Mouse (Mus musculus): Measurements from ENCODE around the gene Gm28230. TPM values are rescaled to one million over a fixed set of nuclear protein-coding genes. Genes with fewer than 3 reads are reported as not detected.

Gene Gm28230
- polyA plus RNA-seq, 1 experiment from 2014 or later = 0.10 TPM

DNA sequence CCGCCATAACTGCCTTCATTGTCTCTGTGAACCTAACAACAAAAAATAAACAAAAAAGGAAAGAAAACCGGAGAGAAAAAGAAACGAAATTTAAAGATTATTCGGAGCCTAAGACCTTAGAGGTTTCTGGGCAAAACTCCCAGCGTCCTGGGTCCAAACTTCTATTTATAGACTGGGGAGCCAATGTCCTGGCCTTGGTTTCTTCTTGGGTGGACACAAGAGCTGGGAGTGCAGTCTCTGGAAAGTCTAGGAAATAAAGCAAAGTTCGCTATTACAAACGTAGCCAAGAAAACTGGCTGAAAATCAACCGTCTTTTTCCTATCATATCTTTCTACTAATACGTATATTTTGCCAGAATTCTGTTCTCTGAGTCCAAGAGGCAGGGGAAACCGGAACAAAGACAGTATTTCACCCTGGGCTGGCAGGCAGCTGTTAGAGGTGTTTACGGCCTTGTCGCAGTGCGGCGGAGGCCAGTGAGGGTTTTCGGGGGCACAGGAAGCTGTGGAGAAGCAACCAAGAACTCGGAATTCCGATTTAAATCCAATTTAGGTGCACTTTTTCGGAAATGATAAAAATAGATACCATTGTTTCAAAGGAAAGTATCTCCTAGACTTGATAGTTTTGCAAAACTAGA is 12.3 kb upstream of the Gm28230 start:
- H3K9me3 ChIP-seq (ENCODE audit: control insufficient read depth, low read depth, low read length) = no peaks in the 10 kb centered on the region
- no peak overlapping the region for H3K4me3 ChIP-seq (ENCODE audit: low read depth, low read length)
- H3K27me3 ChIP-seq (ENCODE audit: control insufficient read depth, insufficient read depth, low read length) = peaks cover 74% of the 10 kb centered on the region
- H3K27ac ChIP-seq (ENCODE audit: low read length) = no peak overlapping the region
- no peak overlapping the region for H3K4me2 ChIP-seq (replicated peaks; ENCODE audit: low read depth, low read length)
- no peak for ATAC-seq (ENCODE audit: insufficient number of reproducible peaks, insufficient read depth, low FRiP score, low read depth)
- 9% methylated on average over 18 of the region's 18 CpGs for WGBS
- H3K9ac ChIP-seq (replicated peaks; ENCODE audit: low read depth, low read length) = no peak overlapping the region
- no peaks in the 10 kb centered on the region for H3K36me3 ChIP-seq (ENCODE audit: control insufficient read depth, insufficient read depth, low read length)
- no peaks in the 10 kb centered on the region; the same call in 1 of the 2 replicates for H3K4me1 ChIP-seq (ENCODE audit: control insufficient read depth, insufficient read depth, low read length)

DNA sequence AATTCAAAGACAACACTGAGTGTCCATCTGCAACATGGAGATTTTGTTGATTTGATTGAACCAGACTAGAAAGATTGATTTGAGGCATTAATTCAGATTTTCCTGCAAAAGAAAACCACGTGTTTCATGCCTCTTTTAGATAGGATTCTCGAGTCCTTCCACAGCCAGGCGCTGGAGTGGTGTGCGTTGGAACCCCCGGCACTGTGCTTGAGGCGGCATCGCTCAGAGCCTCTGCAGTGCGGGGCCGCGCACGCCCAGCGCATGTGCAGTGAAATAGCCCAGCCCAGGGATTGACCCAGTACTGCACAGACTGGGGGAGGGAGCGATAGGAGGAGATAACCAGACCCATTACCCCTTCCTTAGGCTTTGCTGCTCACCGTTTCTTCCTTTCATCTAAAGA is 11.6 kb upstream of the Gm28230 start:
- no peaks in the 10 kb centered on the region; the same call in 1 of the 2 replicates for H3K4me1 ChIP-seq (ENCODE audit: control insufficient read depth, insufficient read depth, low read length)
- no peak for ATAC-seq (ENCODE audit: insufficient number of reproducible peaks, insufficient read depth, low FRiP score, low read depth)
- 4% methylated on average over 14 of the region's 14 CpGs for WGBS
- peaks cover 68% of the 10 kb centered on the region for H3K27me3 ChIP-seq (ENCODE audit: control insufficient read depth, insufficient read depth, low read length)
- H3K9me3 ChIP-seq (ENCODE audit: control insufficient read depth, low read depth, low read length) = no peaks in the 10 kb centered on the region
- no peak overlapping the region for H3K27ac ChIP-seq (ENCODE audit: low read length)
- H3K9ac ChIP-seq (replicated peaks; ENCODE audit: low read depth, low read length) = no peak overlapping the region
- H3K4me2 ChIP-seq (replicated peaks; ENCODE audit: low read depth, low read length) = 0 out of 2 replicates have a peak overlapping the region, but pooled peaks have one; percentile 10
- no peaks in the 10 kb centered on the region for H3K36me3 ChIP-seq (ENCODE audit: control insufficient read depth, insufficient read depth, low read length)
- H3K4me3 ChIP-seq (ENCODE audit: low read depth, low read length) = no peak overlapping the region

DNA sequence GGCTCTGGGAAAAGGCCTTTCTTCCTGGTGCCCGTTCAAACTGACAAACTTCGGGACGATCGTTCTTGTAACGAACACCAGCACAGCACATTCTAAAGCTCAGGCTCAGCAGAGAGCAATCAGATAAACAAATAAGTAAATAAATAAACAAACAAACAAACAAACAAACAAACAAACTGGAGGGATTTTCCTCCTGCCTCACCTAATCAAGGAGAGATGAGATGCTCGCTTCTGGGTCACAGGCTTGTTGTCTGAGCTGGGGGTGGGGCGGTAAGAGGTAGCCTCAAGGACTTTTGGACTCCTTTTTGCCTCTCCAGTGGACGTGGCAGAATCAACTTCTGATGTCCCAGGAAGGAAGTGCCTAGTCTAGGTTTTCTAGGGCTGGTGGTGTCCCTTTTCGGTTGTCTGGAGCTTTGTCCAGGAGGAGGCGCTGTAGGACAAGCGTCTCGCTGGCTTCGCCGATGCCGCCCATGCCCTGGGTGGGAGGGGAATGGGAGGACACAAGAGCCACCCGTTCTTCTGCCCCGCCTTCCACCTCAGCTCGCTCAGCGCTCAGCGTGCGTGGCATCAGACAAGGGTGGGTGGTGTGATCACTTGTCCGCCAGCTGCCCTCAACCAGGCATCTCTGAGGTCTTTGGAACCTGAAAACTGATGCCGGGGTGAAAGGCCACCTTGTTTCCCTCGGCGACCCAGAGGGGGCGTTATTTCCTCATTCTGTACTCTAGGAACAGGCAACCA is 10.9 kb upstream of the Gm28230 start:
- H3K4me3 ChIP-seq (ENCODE audit: low read depth, low read length) = peak overlapping the region; percentile 11; the same call in 1 of the 2 replicates
- ATAC-seq (ENCODE audit: insufficient number of reproducible peaks, insufficient read depth, low FRiP score, low read depth) = peak; percentile 58
- no peak overlapping the region for H3K9ac ChIP-seq (replicated peaks; ENCODE audit: low read depth, low read length)
- no peaks in the 10 kb centered on the region; the same call in 1 of the 2 replicates for H3K4me1 ChIP-seq (ENCODE audit: control insufficient read depth, insufficient read depth, low read length)
- no peaks in the 10 kb centered on the region for H3K36me3 ChIP-seq (ENCODE audit: control insufficient read depth, insufficient read depth, low read length)
- H3K9me3 ChIP-seq (ENCODE audit: control insufficient read depth, low read depth, low read length) = no peaks in the 10 kb centered on the region
- peaks cover 63% of the 10 kb centered on the region for H3K27me3 ChIP-seq (ENCODE audit: control insufficient read depth, insufficient read depth, low read length)
- peak overlapping the region; percentile 42 for H3K4me2 ChIP-seq (replicated peaks; ENCODE audit: low read depth, low read length)
- H3K27ac ChIP-seq (ENCODE audit: low read length) = no peak overlapping the region
- 3% methylated on average over 26 of the region's 26 CpGs for WGBS

DNA sequence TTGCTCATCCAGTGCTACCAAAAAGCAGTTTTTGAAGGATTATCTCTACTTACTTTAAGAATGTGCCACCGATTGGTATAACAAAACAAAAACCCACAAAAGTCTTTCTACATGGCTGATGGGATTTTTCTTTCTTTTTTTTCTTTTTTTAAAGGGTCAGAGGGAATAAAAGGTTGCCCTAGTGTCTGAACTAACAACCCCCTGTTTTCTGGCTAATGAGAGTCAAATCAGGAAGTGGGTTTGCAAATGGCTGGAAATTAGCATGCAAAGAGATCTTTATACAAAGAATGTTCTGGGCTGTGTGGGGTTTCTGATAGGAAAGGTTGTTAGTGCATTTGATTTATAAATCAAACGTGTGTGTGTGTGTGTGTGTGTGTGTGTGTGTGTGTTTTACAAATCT is 6.1 kb upstream of the Gm28230 start:
- H3K4me2 ChIP-seq (replicated peaks; ENCODE audit: low read depth, low read length) = no peak overlapping the region
- 22% methylated on average over 2 of the region's 2 CpGs for WGBS
- H3K27ac ChIP-seq (ENCODE audit: low read length) = no peak overlapping the region
- H3K9ac ChIP-seq (replicated peaks; ENCODE audit: low read depth, low read length) = no peak overlapping the region
- H3K9me3 ChIP-seq (ENCODE audit: control insufficient read depth, low read depth, low read length) = no peaks in the 10 kb centered on the region
- H3K36me3 ChIP-seq (ENCODE audit: control insufficient read depth, insufficient read depth, low read length) = no peaks in the 10 kb centered on the region
- H3K4me1 ChIP-seq (ENCODE audit: control insufficient read depth, insufficient read depth, low read length) = no peaks in the 10 kb centered on the region
- H3K27me3 ChIP-seq (ENCODE audit: control insufficient read depth, insufficient read depth, low read length) = peaks cover 72% of the 10 kb centered on the region
- H3K4me3 ChIP-seq (ENCODE audit: low read depth, low read length) = no peak overlapping the region
- ATAC-seq (ENCODE audit: insufficient number of reproducible peaks, insufficient read depth, low FRiP score, low read depth) = no peak

DNA sequence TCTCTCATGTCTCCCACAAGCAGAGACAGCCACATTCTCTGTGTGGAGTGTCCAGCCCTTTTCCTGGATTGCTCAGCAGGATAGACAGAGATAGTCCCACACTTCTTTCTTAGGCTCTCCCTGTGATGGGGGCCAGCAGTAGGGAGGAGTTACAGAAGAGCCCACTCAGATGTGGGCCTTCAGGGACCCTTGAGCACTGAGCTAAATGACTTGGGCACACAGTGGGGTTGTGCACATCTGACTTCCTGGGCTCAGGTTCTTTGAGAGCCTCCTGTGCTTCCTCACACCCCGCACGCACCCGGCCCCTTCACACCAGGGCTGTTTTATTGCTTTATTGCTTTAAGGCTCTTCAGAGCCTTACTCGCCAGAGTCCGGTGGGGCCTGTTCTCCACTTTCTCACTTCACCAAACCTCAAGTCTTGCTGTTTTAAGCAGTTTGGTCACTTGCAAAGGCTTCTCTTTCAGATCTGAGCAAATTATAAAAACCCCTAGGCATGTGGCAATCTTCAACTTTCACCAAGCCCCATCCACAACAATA is 5.5 kb upstream of the Gm28230 start:
- Histone ChIP-seq H3K4me2 (replicated peaks; ENCODE audit: low read depth, low read length) (no peak overlapping the region), H3K36me3 (ENCODE audit: control insufficient read depth, insufficient read depth, low read length) (no peaks in the 10 kb centered on the region), H3K27ac (ENCODE audit: low read length) (no peak overlapping the region), H3K27me3 (ENCODE audit: control insufficient read depth, insufficient read depth, low read length) (peaks cover 75% of the 10 kb centered on the region), H3K4me3 (ENCODE audit: low read depth, low read length) (no peak overlapping the region), H3K9ac (replicated peaks; ENCODE audit: low read depth, low read length) (no peak overlapping the region), H3K4me1 (ENCODE audit: control insufficient read depth, insufficient read depth, low read length) (no peaks in the 10 kb centered on the region), H3K9me3 (ENCODE audit: control insufficient read depth, low read depth, low read length) (no peaks in the 10 kb centered on the region)
- 24% methylated on average over 5 of the region's 5 CpGs for WGBS
- ATAC-seq (ENCODE audit: insufficient number of reproducible peaks, insufficient read depth, low FRiP score, low read depth) = no peak

DNA sequence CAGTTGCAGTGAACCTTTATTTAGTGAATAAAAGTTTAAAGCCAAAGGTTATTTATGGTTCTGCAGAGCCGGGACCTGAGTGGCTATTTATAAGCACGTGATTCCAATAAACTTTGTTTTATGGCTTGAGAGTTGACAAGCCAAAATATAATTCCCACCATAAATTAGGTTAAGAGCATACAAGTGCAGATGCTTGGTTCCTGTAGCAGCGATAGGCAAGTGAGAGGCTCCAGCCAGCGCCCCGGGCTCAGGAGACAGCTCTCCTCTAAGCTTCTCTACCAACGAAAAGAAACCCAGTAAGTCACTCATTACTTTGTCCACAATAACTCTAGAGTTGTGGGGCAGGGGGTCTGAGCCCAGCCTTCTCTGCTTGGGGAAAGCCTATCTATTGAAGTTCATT is 4.6 kb upstream of the Gm28230 start:
- H3K4me2 ChIP-seq (replicated peaks; ENCODE audit: low read depth, low read length) = no peak overlapping the region
- H3K4me1 ChIP-seq (ENCODE audit: control insufficient read depth, insufficient read depth, low read length) = no peaks in the 10 kb centered on the region
- no peak for ATAC-seq (ENCODE audit: insufficient number of reproducible peaks, insufficient read depth, low FRiP score, low read depth)
- H3K27me3 ChIP-seq (ENCODE audit: control insufficient read depth, insufficient read depth, low read length) = peaks cover 74% of the 10 kb centered on the region
- no peaks in the 10 kb centered on the region for H3K36me3 ChIP-seq (ENCODE audit: control insufficient read depth, insufficient read depth, low read length)
- H3K9me3 ChIP-seq (ENCODE audit: control insufficient read depth, low read depth, low read length) = no peaks in the 10 kb centered on the region
- H3K4me3 ChIP-seq (ENCODE audit: low read depth, low read length) = no peak overlapping the region
- 10% methylated on average over 6 of the region's 6 CpGs for WGBS
- no peak overlapping the region for H3K27ac ChIP-seq (ENCODE audit: low read length)
- H3K9ac ChIP-seq (replicated peaks; ENCODE audit: low read depth, low read length) = no peak overlapping the region

DNA sequence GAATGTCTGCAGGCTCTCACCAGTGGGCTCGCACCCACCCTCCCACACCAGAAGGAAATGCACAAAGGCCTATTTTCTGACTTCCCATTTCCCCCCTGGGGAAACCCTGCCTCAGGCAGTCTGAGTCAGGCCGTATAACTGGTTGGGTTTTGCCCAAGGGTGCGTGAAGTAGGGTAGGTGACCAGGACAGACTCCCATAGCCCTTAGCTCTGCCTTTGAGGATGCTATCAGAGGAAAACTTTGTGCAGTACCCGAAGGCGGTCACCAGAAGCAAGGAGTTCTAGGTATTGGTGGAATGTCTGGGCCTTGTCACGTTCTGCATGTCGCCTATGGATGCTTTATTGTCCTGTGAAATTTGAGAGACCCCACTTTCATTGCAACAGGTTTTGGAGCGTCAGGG is 3.6 kb upstream of the Gm28230 start:
- no peak overlapping the region for H3K4me3 ChIP-seq (ENCODE audit: low read depth, low read length)
- no peaks in the 10 kb centered on the region for H3K9me3 ChIP-seq (ENCODE audit: control insufficient read depth, low read depth, low read length)
- H3K36me3 ChIP-seq (ENCODE audit: control insufficient read depth, insufficient read depth, low read length) = no peaks in the 10 kb centered on the region
- peaks cover 69% of the 10 kb centered on the region for H3K27me3 ChIP-seq (ENCODE audit: control insufficient read depth, insufficient read depth, low read length)
- WGBS = 31% methylated on average over 8 of the region's 8 CpGs
- no peak overlapping the region for H3K27ac ChIP-seq (ENCODE audit: low read length)
- H3K9ac ChIP-seq (replicated peaks; ENCODE audit: low read depth, low read length) = no peak overlapping the region
- no peak for ATAC-seq (ENCODE audit: insufficient number of reproducible peaks, insufficient read depth, low FRiP score, low read depth)
- no peak overlapping the region for H3K4me2 ChIP-seq (replicated peaks; ENCODE audit: low read depth, low read length)
- H3K4me1 ChIP-seq (ENCODE audit: control insufficient read depth, insufficient read depth, low read length) = no peaks in the 10 kb centered on the region

DNA sequence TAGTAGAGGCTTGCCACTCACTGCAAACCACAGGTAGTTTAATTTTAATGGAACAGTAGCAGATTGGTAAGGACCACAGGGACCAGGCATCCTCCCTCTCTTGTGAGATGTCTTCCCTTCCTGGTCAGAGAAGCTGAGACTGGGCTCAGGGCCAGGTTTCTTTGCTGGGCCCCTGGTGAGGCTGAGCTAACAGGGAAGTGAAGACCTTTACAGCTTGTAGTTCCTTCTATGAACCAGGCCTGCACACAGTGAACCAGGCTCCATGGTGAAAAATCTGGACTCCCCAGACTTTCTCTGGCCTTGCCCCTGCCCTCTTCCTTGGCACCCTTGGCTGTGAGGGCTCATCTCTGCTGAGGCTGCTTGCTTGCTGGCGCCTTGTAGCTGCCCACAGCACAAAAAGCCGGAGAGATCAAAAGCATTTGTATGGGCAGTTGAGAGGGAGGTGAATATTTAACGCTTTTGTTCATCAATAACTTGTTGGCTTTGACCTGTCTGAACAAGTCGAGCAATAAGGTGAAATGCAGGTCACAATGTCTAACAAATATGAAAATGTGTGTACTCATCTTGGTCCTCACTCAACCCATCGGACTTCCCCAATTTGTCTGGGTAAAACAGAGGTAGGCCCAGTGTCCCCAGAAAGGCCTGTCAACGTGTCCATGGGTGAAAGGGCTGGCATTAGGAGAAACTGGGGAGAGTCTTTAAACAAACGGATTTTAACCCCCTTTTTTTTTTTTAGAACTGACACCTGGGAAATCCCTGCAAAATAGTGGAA is 2.1 kb upstream of the Gm28230 start:
- H3K4me1 ChIP-seq (ENCODE audit: control insufficient read depth, insufficient read depth, low read length) = no peaks in the 10 kb centered on the region
- H3K27ac ChIP-seq (ENCODE audit: low read length) = no peak overlapping the region
- H3K4me3 ChIP-seq (ENCODE audit: low read depth, low read length) = no peak overlapping the region
- H3K4me2 ChIP-seq (replicated peaks; ENCODE audit: low read depth, low read length) = no peak overlapping the region
- H3K36me3 ChIP-seq (ENCODE audit: control insufficient read depth, insufficient read depth, low read length) = no peaks in the 10 kb centered on the region
- H3K9me3 ChIP-seq (ENCODE audit: control insufficient read depth, low read depth, low read length) = no peaks in the 10 kb centered on the region
- WGBS = 38% methylated on average over 7 of the region's 7 CpGs
- H3K27me3 ChIP-seq (ENCODE audit: control insufficient read depth, insufficient read depth, low read length) = peaks cover 76% of the 10 kb centered on the region
- no peak for ATAC-seq (ENCODE audit: insufficient number of reproducible peaks, insufficient read depth, low FRiP score, low read depth)
- no peak overlapping the region for H3K9ac ChIP-seq (replicated peaks; ENCODE audit: low read depth, low read length)
